Mouse (Mus musculus) intestine, embryonic 14.5 days (tissue): ENCODE results near the gene Btbd1. TPM values are rescaled to one million over a fixed set of nuclear protein-coding genes. Genes with fewer than 3 reads are reported as not detected.
A peak's percentile ranks its signal among the peaks of the same experiment; 100 is the strongest.

Experiments
- ATAC-seq: fragments of 200-750 bp; cut with Nextera tagmentation; replicated peaks from 2 replicates; pipeline ENCODE4 v1.8.0; 2017; ENCODE audit warnings: low read depth, moderate number of reproducible peaks, moderate TSS enrichment, moderate library complexity; ENCODE audit not compliant: low FRiP score, low TSS enrichment
- DNase-seq: peaks from one replicate; pipeline ENCODE4 v3.0.0-alpha.2; 2018; ENCODE audit warnings: low spot score
- H3K27ac ChIP-seq: fragments of 300-500 bp; sonication (generic); 2 replicates; pipeline ENCODE4 v1.5.1; 2014; ENCODE audit warnings: low read depth, mild to moderate bottlenecking, control low read depth
- H3K27me3 ChIP-seq: fragments of 300-500 bp; sonication (generic); replicated peaks from 2 replicates; pipeline ENCODE4 v1.6.1; 2014; ENCODE audit warnings: low read length, control low read depth; ENCODE audit not compliant: control insufficient read depth, insufficient read depth
- H3K36me3 ChIP-seq: fragments of 300-500 bp; sonication (generic); 2 replicates; pipeline ENCODE4 v1.6.1; 2014; ENCODE audit warnings: low read length, control low read depth; ENCODE audit not compliant: control insufficient read depth, insufficient read depth
- H3K4me1 ChIP-seq: fragments of 300-500 bp; sonication (generic); replicated peaks from 2 replicates; pipeline ENCODE4 v1.6.1; 2014; ENCODE audit warnings: low read length, control low read depth, mixed read lengths; ENCODE audit not compliant: control insufficient read depth, insufficient read depth
- H3K4me2 ChIP-seq: fragments of 300-500 bp; sonication (generic); 2 replicates; pipeline ENCODE4 v1.6.1; 2014; ENCODE audit warnings: low read length
- H3K4me3 ChIP-seq: fragments of 300-500 bp; sonication (generic); 2 replicates; pipeline ENCODE4 v1.5.1; 2014; ENCODE audit warnings: low read depth, low read length, control low read depth, mixed read lengths
- H3K9ac ChIP-seq: fragments of 300-500 bp; sonication (generic); 2 replicates; pipeline ENCODE4 v1.6.1; 2014; ENCODE audit warnings: mild to moderate bottlenecking, low read length
- H3K9me3 ChIP-seq: fragments of 300-500 bp; sonication (generic); 2 replicates; pipeline ENCODE4 v1.6.1; 2016; ENCODE audit warnings: low read length, control low read depth; ENCODE audit not compliant: control insufficient read depth
- WGBS: fragments of 180-500 bp; shearing (Covaris S2); extraction: QIAGEN DNeasy Blood & Tissue Kit; methylation state at CpG from one replicate; pipeline ENCODE4 v1.1.7; 2014; 5-methylcytosine and 5-hydroxymethylcytosine counted together
- polyA plus RNA-seq: library from polyadenylated mRNA; unstranded; fragments of >200 nt; fragmentation: Nextera tagmentation; extraction: Ambion mirVana; gene quantifications from 2 replicates; pipeline ENCODE4 v1.2.1, GENCODE M21; 2014

Btbd1 gene
- polyA plus RNA-seq, 1 experiment from 2014 or later = 76.5 TPM

GRCm38 (mm10) chr7:81789095-81789757 is 40.0 kb downstream of the Btbd1 start, which contains the start of gene 3110040N11Rik:
Gene 3110040N11Rik (minus strand): TSS chr7:81789478.
- ATAC-seq = peak; percentile 90
- 1% methylated on average over 38 of the region's 38 CpGs for WGBS

GRCm38 (mm10) chr7:81788536-81788935 is 40.7 kb downstream of the Btbd1 start:
- Histone ChIP-seq H3K27ac (peak overlapping the region; percentile 97), H3K4me2 (peak overlapping the region; percentile 70), H3K27me3 (no peaks in the 10 kb centered on the region), H3K9me3 (no peaks in the 10 kb centered on the region), H3K36me3 (peaks cover 17% of the 10 kb centered on the region), H3K4me1 (peaks cover 11% of the 10 kb centered on the region), H3K9ac (peak overlapping the region; percentile 76), H3K4me3 (peak overlapping the region; percentile 71)
- ATAC-seq (no peak), DNase-seq (no peak)
- WGBS = 5% methylated on average over 5 of the region's 5 CpGs

More at GRCm38 (mm10) chr7:81789095-81789757, 40.0 kb downstream of the Btbd1 start, which contains the start of gene 3110040N11Rik:
- H3K27me3 ChIP-seq = no peaks in the 10 kb centered on the region
- peaks cover 11% of the 10 kb centered on the region for H3K4me1 ChIP-seq
- H3K9me3 ChIP-seq = no peaks in the 10 kb centered on the region
- H3K4me2 ChIP-seq = peak within 1 kb of the TSS; percentile 70
- H3K9ac ChIP-seq = peak within 1 kb of the TSS; percentile 76
- peaks cover 24% of the 10 kb centered on the region for H3K36me3 ChIP-seq
- peak within 1 kb of the TSS; percentile 97 for H3K27ac ChIP-seq
- DNase-seq = peak; percentile 89
- peak within 1 kb of the TSS; percentile 71 for H3K4me3 ChIP-seq

- DNase-seq = no peak
- H3K9ac ChIP-seq = no peak overlapping the region
- no peak overlapping the region for H3K27ac ChIP-seq
- no peak overlapping the region for H3K4me3 ChIP-seq
- H3K4me2 ChIP-seq = no peak overlapping the region
- ATAC-seq = no peak
- H3K36me3 ChIP-seq = peaks cover 25% of the 10 kb centered on the region
- H3K27me3 ChIP-seq = no peaks in the 10 kb centered on the region
- no peaks in the 10 kb centered on the region for H3K4me1 ChIP-seq
- 67% methylated on average over 10 of the region's 10 CpGs for WGBS
- peaks cover 9% of the 10 kb centered on the region for H3K9me3 ChIP-seq
Observed at GRCm38 (mm10) chr7:81777667-81778218, 51.5 kb downstream of the Btbd1 start.

- WGBS = 84% methylated on average over 5 of the region's 5 CpGs
- no peaks in the 10 kb centered on the region for H3K27me3 ChIP-seq
- no peaks in the 10 kb centered on the region for H3K4me1 ChIP-seq
- ATAC-seq (no peak), DNase-seq (no peak)
- peaks cover 6% of the 10 kb centered on the region for H3K36me3 ChIP-seq
- no peak overlapping the region for H3K4me2 ChIP-seq
- peaks cover 2% of the 10 kb centered on the region; the same call in 1 of the 2 replicates for H3K9me3 ChIP-seq
- H3K4me3 ChIP-seq = no peak overlapping the region
- H3K27ac ChIP-seq = no peak overlapping the region
- no peak overlapping the region for H3K9ac ChIP-seq
Observed at GRCm38 (mm10) chr7:81775325-81775724, 53.9 kb downstream of the Btbd1 start.

- WGBS = 77% methylated on average over 10 of the region's 10 CpGs
- Histone ChIP-seq H3K4me2 (no peak overlapping the region), H3K9me3 (no peaks in the 10 kb centered on the region), H3K27ac (no peak overlapping the region), H3K4me1 (no peaks in the 10 kb centered on the region), H3K36me3 (no peaks in the 10 kb centered on the region), H3K27me3 (no peaks in the 10 kb centered on the region), H3K9ac (no peak overlapping the region), H3K4me3 (no peak overlapping the region)
- DNase-seq (no peak), ATAC-seq (no peak)
Observed at GRCm38 (mm10) chr7:81772786-81773539, 56.3 kb downstream of the Btbd1 start.

- Histone ChIP-seq H3K27me3 (no peaks in the 10 kb centered on the region), H3K9ac (peak overlapping the region; percentile 88), H3K4me2 (peak overlapping the region; percentile 84), H3K36me3 (no peaks in the 10 kb centered on the region), H3K9me3 (no peaks in the 10 kb centered on the region), H3K4me1 (peaks cover 6% of the 10 kb centered on the region), H3K27ac (peak overlapping the region; percentile 80), H3K4me3 (peak overlapping the region; percentile 99)
- DNase-seq (no peak), ATAC-seq (peak; percentile 87)
- WGBS = 1% methylated on average over 60 of the region's 60 CpGs
Observed at GRCm38 (mm10) chr7:81763110-81763845, 66.0 kb downstream of the Btbd1 start.

GRCm38 (mm10) chr7:81762180-81763109 is 66.8 kb downstream of the Btbd1 start, which contains the start of gene Ramac:
Gene Ramac (plus strand): TSS chr7:81762925.
- Histone ChIP-seq H3K9me3 (no peaks in the 10 kb centered on the region), H3K27ac (peak within 1 kb of the TSS; percentile 80), H3K36me3 (no peaks in the 10 kb centered on the region), H3K9ac (peak within 1 kb of the TSS; percentile 88), H3K4me1 (peaks cover 6% of the 10 kb centered on the region), H3K4me2 (peak within 1 kb of the TSS; percentile 84), H3K4me3 (peak within 1 kb of the TSS; percentile 99), H3K27me3 (no peaks in the 10 kb centered on the region)
- peak; percentile 99 for DNase-seq
- ATAC-seq = peak; percentile 98
- WGBS = under 1% methylated on average over 56 of the region's 56 CpGs
